ENCODE assay signal across 9 mouse cellular contexts in genomic region chr2:79149012-79149698, GRCm38 (mm10).
DNase-seq lines count a peak whose midpoint lies in the region; ATAC-seq and TF ChIP-seq lines count a peak whose summit lies in the region.
"Had no signal": no experiment of that assay in that cellular context is flagged by ENCODE, and none has a peak within 500 bp of the region (broad histone marks: within the 10 kb centered on the region; RNA-seq: fewer than 3 reads in every experiment).

No protein-coding gene starts in this region.

- H3K27me3 ChIP-seq in hindbrain, postnatal 0 days (ENCODE audit: insufficient read depth, low read length), result no peaks in the 10 kb centered on the region
- no peaks in the 10 kb centered on the region for H3K27me3 ChIP-seq in hindbrain, embryonic 12.5 days
- no peaks in the 10 kb centered on the region for H3K27me3 ChIP-seq in MEL (ENCODE audit: control insufficient read depth in 1 of 2, insufficient read depth in 2 of 2, low read length in 2 of 2)
- H3K27me3 ChIP-seq in liver, embryonic 11.5 days (replicated peaks; ENCODE audit: control insufficient read depth, insufficient read depth, low read length), result no peaks in the 10 kb centered on the region
- H3K27me3 ChIP-seq in midbrain, embryonic 14.5 days (ENCODE audit: control insufficient read depth, insufficient read depth, low read length), result no peaks in the 10 kb centered on the region
- H3K27me3 ChIP-seq: liver, embryonic 15.5 days had no signal

- no peaks in the 10 kb centered on the region for H3K36me3 ChIP-seq in hindbrain, postnatal 0 days (ENCODE audit: insufficient read depth, low read length)
- H3K36me3 ChIP-seq in hindbrain, embryonic 12.5 days, result no peaks in the 10 kb centered on the region
- peaks cover 0 to 5% of the 10 kb centered on the region in 2 experiments; a peak in 1 of 4 replicates for H3K36me3 ChIP-seq in MEL (ENCODE audit: control insufficient read depth in 1 of 2, insufficient read depth in 2 of 2, low read length in 2 of 2)
- H3K36me3 ChIP-seq in liver, embryonic 11.5 days (ENCODE audit: control insufficient read depth, insufficient read depth, low read length), result no peaks in the 10 kb centered on the region
- no peaks in the 10 kb centered on the region for H3K36me3 ChIP-seq in midbrain, embryonic 14.5 days (ENCODE audit: control insufficient read depth, insufficient read depth, low read length)
- H3K36me3 ChIP-seq: liver, embryonic 15.5 days had no signal

- TF ChIP-seq EP300 in MEL (IDR thresholded peaks at IDR 0.05; ENCODE audit: low read depth in 1 of 2, low read length in 2 of 2), result no peak

- no peaks in the 10 kb centered on the region for H3K9me3 ChIP-seq in hindbrain, postnatal 0 days (ENCODE audit: low read length)
- H3K9me3 ChIP-seq in hindbrain, embryonic 12.5 days (replicated peaks), result no peaks in the 10 kb centered on the region
- no peaks in the 10 kb centered on the region for H3K9me3 ChIP-seq in MEL (replicated peaks; ENCODE audit: insufficient read depth, low read length)
- no peaks in the 10 kb centered on the region for H3K9me3 ChIP-seq in liver, embryonic 11.5 days (ENCODE audit: control insufficient read depth, low read length)
- no peaks in the 10 kb centered on the region for H3K9me3 ChIP-seq in midbrain, embryonic 14.5 days (ENCODE audit: control insufficient read depth, low read length)
- H3K9me3 ChIP-seq: liver, embryonic 15.5 days had no signal

- intact Hi-C loops in left cerebral cortex, postnatal 4 days (cut with DNase I), result no loop called here

- H3K4me2 ChIP-seq in hindbrain, postnatal 0 days (ENCODE audit: low read depth, low read length), result no peak overlapping the region
- no peak overlapping the region for H3K4me2 ChIP-seq in hindbrain, embryonic 12.5 days (replicated peaks)
- no peak overlapping the region for H3K4me2 ChIP-seq in liver, embryonic 11.5 days
- no peak overlapping the region for H3K4me2 ChIP-seq in midbrain, embryonic 14.5 days (ENCODE audit: low read length)
- H3K4me2 ChIP-seq: liver, embryonic 15.5 days had no signal

- TF ChIP-seq CTCF in hindbrain, postnatal 0 days (IDR thresholded peaks at IDR 0.05; ENCODE audit: low read depth), result no peak
- no peak for TF ChIP-seq CTCF in MEL (IDR thresholded peaks at IDR 0.05 in 2 of 3, conservative IDR thresholded peaks at IDR 0.05 in 1 of 3; ENCODE audit: control insufficient read depth in 1 of 3, insufficient read depth in 1 of 3, low read depth in 2 of 3, low read length in 3 of 3, poor library complexity in 1 of 3, severe bottlenecking in 1 of 3)

- no peak for TF ChIP-seq POLR2A in MEL (IDR thresholded peaks at IDR 0.05; ENCODE audit: control insufficient read depth in 1 of 2, insufficient read depth in 1 of 2, low read depth in 1 of 2, low read length in 2 of 2, poor library complexity in 1 of 2)

- DNase-seq in hindbrain, postnatal 0 days (ENCODE audit: low spot score), result peak; percentile 40
- peak; percentile 53 for DNase-seq in MEL (ENCODE audit: low read depth, low spot score)
- peak; percentile 32 to 42 for DNase-seq in cerebellum, postnatal 14 days
- DNase-seq in left cerebral cortex, postnatal 4 days, result peak; percentile 49
- DNase-seq in liver, embryonic 11.5 days (ENCODE audit: low spot score), result no peak
- no peak for DNase-seq in midbrain, embryonic 14.5 days
- no peak for DNase-seq in spleen, adult 12 weeks (ENCODE audit: low spot score)

- no peaks in the 10 kb centered on the region for H3K4me1 ChIP-seq in hindbrain, postnatal 0 days (ENCODE audit: insufficient read depth, low read length)
- no peaks in the 10 kb centered on the region for H3K4me1 ChIP-seq in hindbrain, embryonic 12.5 days
- peaks cover 0 to 6% of the 10 kb centered on the region in 2 experiments; a peak in 2 of 4 replicates for H3K4me1 ChIP-seq in MEL (ENCODE audit: control insufficient read depth in 1 of 2, insufficient read depth in 2 of 2, low read length in 2 of 2)
- H3K4me1 ChIP-seq in liver, embryonic 11.5 days (replicated peaks; ENCODE audit: control insufficient read depth, insufficient read depth, low read length), result no peaks in the 10 kb centered on the region
- H3K4me1 ChIP-seq in midbrain, embryonic 14.5 days (ENCODE audit: control insufficient read depth, insufficient read depth, low read length), result no peaks in the 10 kb centered on the region

- H3K79me2 ChIP-seq in MEL (ENCODE audit: control insufficient read depth, insufficient read depth, low read length, poor library complexity), result no peaks in the 10 kb centered on the region

- no peak for TF ChIP-seq RAD21 in MEL (IDR thresholded peaks at IDR 0.05; ENCODE audit: low read depth, low read length)

- H3K27ac ChIP-seq in hindbrain, postnatal 0 days, result no peak overlapping the region
- no peak overlapping the region for H3K27ac ChIP-seq in hindbrain, embryonic 12.5 days
- H3K27ac ChIP-seq in MEL (ENCODE audit: control insufficient read depth, low read depth, low read length), result no peak overlapping the region; the same call in 1 of the 2 replicates
- H3K27ac ChIP-seq in liver, embryonic 11.5 days (ENCODE audit: low read depth, low read length), result no peak overlapping the region
- H3K27ac ChIP-seq in midbrain, embryonic 14.5 days (replicated peaks; ENCODE audit: low read depth, low read length), result no peak overlapping the region
- H3K27ac ChIP-seq: liver, embryonic 15.5 days had no signal

- WGBS in hindbrain, postnatal 0 days, result 71% methylated on average over 3 of the region's 3 CpGs
- WGBS in hindbrain, embryonic 12.5 days, result 78% methylated on average over 3 of the region's 3 CpGs
- 76% methylated on average over 3 of the region's 3 CpGs for WGBS in liver, embryonic 11.5 days
- WGBS in midbrain, embryonic 14.5 days, result 86% methylated on average over 3 of the region's 3 CpGs

- ATAC-seq in hindbrain, postnatal 0 days, result no peak
- ATAC-seq in hindbrain, embryonic 12.5 days (ENCODE audit: low FRiP score), result no peak
- ATAC-seq in liver, embryonic 11.5 days (replicated peaks; ENCODE audit: low FRiP score), result no peak
- ATAC-seq in midbrain, embryonic 14.5 days (ENCODE audit: low FRiP score, low TSS enrichment), result no peak

- no peak overlapping the region for H3K4me3 ChIP-seq in hindbrain, postnatal 0 days (ENCODE audit: low read length)
- no peak overlapping the region for H3K4me3 ChIP-seq in hindbrain, embryonic 12.5 days
- no peak overlapping the region for H3K4me3 ChIP-seq in MEL (ENCODE audit: control insufficient read depth in 1 of 2, insufficient read depth in 1 of 2, low read depth in 2 of 2, low read length in 2 of 2)
- no peak overlapping the region for H3K4me3 ChIP-seq in liver, embryonic 11.5 days (ENCODE audit: low read depth, low read length)
- H3K4me3 ChIP-seq in midbrain, embryonic 14.5 days (replicated peaks; ENCODE audit: low read depth, low read length), result no peak overlapping the region
- H3K4me3 ChIP-seq: liver, embryonic 15.5 days had no signal

- no peak overlapping the region for H3K9ac ChIP-seq in hindbrain, postnatal 0 days (replicated peaks; ENCODE audit: low read length)
- no peak overlapping the region for H3K9ac ChIP-seq in hindbrain, embryonic 12.5 days
- H3K9ac ChIP-seq in MEL (ENCODE audit: control insufficient read depth, low read depth, low read length, poor library complexity, severe bottlenecking), result no peak overlapping the region
- no peak overlapping the region for H3K9ac ChIP-seq in liver, embryonic 11.5 days (ENCODE audit: low read depth, low read length)
- H3K9ac ChIP-seq in midbrain, embryonic 14.5 days (replicated peaks; ENCODE audit: low read length), result no peak overlapping the region
- H3K9ac ChIP-seq: liver, embryonic 15.5 days had no signal

TF ChIP-seq in MEL, 35 proteins besides CTCF, POLR2A, EP300 and RAD21:
- peak; percentile 53; the same call in 1 of the 2 replicates for TF ChIP-seq ELF1 (IDR thresholded peaks at IDR 0.05; ENCODE audit: low read depth, low read length)
- no peak for TF ChIP-seq JUND (IDR thresholded peaks at IDR 0.05; ENCODE audit: low read depth, low read length)
- TF ChIP-seq NELFE (IDR thresholded peaks at IDR 0.05; ENCODE audit: low read depth, low read length), result no peak
- TF ChIP-seq ETS1 (IDR thresholded peaks at IDR 0.05; ENCODE audit: low read depth, low read length), result peak; percentile 55; the same call in 1 of the 2 replicates

Comparison
In these comparisons a context has a peak if more than half of its experiments do, and no peak if none do; other contexts are left out.
1. DNase-seq: peak in hindbrain, postnatal 0 days (single experiment), MEL (single experiment), cerebellum, postnatal 14 days (2 of 2) and left cerebral cortex, postnatal 4 days (single experiment); none in liver, embryonic 11.5 days (single experiment), midbrain, embryonic 14.5 days (single experiment) and spleen, adult 12 weeks (single experiment).